Mouse (Mus musculus) left cerebral cortex, postnatal 10 days (tissue): Measurements from ENCODE around the gene Mllt6. TPM values are rescaled to one million over a fixed set of nuclear protein-coding genes. Genes with fewer than 3 reads are reported as not detected.

Experiments
- DNase-seq, 2 experiments: peaks; one replicate each; pipeline ENCODE4 v3.0.0; 2021 to 2022; ENCODE audit warnings: low spot score in 2 of 2, mixed read lengths in 1 of 2; ENCODE audit errors: extremely low spot score in 1 of 2
- intact Hi-C: fragments of 180-260 bp; cut with DNase I; formaldehyde crosslinking; loops from one replicate; pipeline ENCODE4 v1.15.1; 2025
- total RNA-seq, 2 experiments: library from RNA; stranded (reverse); gene quantifications; 2 replicates each; pipeline ENCODE4 v1.2.3; 2021

Mllt6 gene
- total RNA-seq, 2 experiments from 2014 or later = 66.9 to 71.6 TPM

- intact Hi-C loops = loop anchor here (5.0 kb wide), 1 partner anchor 34 kb away; no protein-coding TSS in a partner anchor
- peak in 1 of 2 experiments; percentile 61 for DNase-seq
Measured at GRCm38 (mm10) chr11:97663528-97664338, 519 bp downstream of the Mllt6 start.

DNA sequence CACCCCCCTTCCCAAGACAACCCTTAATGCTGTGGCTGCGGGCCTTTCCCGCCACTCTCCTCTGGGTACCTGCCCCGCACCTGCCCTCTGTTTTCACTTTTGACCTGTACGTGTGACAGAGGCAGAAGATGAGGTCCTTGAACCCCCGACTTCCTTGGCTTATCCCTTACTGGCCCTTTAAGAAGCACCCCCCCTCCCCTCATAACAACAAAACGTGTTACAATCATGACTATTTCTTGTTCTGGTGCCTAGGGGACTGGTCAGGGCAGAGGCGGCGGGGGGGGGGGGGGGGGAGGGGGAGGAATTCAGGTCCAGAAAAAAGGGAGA is 1.1 kb downstream of the Mllt6 start:
- intact Hi-C loops = loop anchor here (5.0 kb wide), 1 partner anchor 33 kb away; no protein-coding TSS in a partner anchor
- DNase-seq = no peak

DNA sequence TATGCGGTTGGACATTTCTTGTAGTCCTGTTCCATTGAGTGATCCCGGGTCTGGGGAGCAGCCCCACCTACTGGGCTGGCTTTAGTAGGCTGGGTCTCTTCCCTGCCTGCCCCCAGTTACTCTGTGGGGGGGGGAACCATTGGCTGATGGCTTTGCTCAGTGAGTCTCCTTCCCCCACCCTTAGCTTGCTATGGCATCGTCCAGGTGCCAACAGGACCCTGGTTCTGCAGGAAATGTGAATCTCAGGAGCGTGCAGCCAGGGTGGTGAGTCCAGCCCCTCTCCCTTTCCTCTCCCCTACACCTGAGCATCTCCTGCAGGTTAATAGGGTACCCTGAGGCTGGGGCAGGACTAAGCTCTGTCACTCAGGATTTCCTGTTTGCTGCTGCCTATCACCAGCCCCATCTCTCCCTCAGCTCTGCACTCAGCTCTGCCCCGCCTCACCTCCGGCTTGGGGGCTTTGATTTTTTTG is 1.6 kb downstream of the Mllt6 start:
- DNase-seq = no peak
- intact Hi-C loops = loop anchor here (5.0 kb wide), 1 partner anchor 32 kb away; no protein-coding TSS in a partner anchor

DNA sequence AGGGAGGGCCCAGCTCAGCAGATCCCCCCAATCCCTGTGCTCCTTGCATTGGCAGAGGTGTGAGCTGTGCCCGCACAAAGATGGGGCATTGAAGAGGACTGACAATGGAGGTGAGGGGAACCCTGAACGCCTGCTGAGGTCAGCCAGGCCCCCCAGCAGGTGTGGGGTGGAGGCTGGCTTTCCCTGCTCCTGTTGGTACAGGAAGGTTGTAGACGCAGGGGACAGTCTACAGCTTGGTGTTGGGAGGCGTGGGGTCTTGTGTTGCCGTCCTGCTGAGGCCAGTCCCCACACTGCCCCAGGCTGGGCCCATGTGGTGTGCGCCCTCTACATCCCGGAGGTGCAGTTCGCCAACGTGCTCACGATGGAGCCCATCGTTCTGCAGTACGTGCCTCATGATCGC is 2.2 kb downstream of the Mllt6 start:
- no peak for DNase-seq
- intact Hi-C loops = no loop called here

- intact Hi-C loops = no loop called here
- no peak for DNase-seq
Measured at GRCm38 (mm10) chr11:97666221-97666620, 3.0 kb downstream of the Mllt6 start.

- intact Hi-C loops = no loop called here
- DNase-seq = no peak
Measured at GRCm38 (mm10) chr11:97666794-97667193, 3.6 kb downstream of the Mllt6 start.

- intact Hi-C loops = no loop called here
Measured at GRCm38 (mm10) chr11:97668160-97668559, 4.9 kb downstream of the Mllt6 start.

DNA sequence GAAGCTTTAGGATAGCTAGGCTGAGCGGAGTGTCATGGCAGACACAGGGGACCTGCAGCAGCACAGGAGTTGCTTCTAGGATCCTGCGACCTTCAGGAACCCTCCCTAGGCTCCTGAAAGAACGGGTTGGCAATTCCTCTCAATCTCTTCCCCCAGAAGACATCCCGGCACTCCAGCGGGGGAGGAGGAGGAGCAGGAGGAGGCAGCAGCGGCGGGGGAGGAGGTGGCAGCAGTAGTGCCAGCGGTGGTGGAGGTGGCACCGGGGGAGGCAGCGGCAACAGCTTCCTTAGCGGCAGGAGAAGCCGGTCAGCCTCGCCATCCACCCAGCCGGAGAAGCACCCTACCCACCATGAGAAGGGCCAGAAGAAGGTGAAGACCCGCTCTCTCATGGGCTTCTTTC is 6.1 kb downstream of the Mllt6 start:
- intact Hi-C loops = no loop called here
- DNase-seq = peak in 1 of 2 experiments; percentile 47

More at GRCm38 (mm10) chr11:97668160-97668559, 4.9 kb downstream of the Mllt6 start:
- DNase-seq = no peak

GRCm38 (mm10) chr11:97669829-97670228 is 6.6 kb downstream of the Mllt6 start:
- DNase-seq = peak in 1 of 2 experiments; percentile 78
- intact Hi-C loops = no loop called here

- intact Hi-C loops = no loop called here
- DNase-seq = no peak
Measured at GRCm38 (mm10) chr11:97670234-97671176, 7.3 kb downstream of the Mllt6 start.

DNA sequence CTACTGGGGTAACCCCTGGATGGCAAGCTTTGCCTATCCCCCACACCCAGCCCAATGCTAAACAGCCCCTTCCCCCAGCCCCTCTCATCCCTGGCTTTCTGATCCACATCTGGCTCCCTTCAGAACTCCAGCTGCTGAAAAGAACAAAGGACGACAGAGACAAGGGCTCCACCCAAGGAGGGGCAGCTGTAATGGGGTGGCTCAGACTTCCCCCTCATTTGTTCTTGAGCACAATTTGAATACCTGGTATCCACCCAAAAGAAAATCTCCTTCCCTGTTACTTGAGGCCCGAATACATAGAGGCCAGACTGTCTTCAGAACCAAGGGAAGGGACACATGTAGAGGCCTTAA is 7.9 kb downstream of the Mllt6 start:
- no peak for DNase-seq
- intact Hi-C loops = no loop called here

DNA sequence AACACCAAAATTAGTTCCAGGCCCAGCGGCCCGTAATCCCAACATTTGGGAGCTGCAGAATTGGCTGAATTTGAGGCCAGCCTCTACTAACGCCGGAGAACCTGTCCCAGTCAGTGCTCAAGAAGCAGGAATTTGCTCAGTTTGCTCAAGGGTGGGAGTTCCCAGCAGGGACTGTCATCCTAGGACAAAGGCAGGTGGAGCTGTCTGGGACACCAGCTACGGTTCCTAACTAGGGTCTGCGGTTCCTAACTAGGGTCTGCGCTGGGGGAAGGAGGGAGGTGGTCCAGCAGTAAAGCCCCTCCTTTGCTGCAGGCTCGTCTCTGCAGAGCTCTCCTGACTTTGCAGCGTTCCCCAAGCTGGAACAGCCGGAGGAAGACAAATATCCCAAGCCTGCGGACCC is 9.9 kb downstream of the Mllt6 start:
- intact Hi-C loops = no loop called here
- DNase-seq = no peak

GRCm38 (mm10) chr11:97676050-97676754 is 13.0 kb downstream of the Mllt6 start:
- intact Hi-C loops = no loop called here
- peak in 1 of 2 experiments; percentile 18 for DNase-seq

GRCm38 (mm10) chr11:97677381-97677780 is 14.2 kb downstream of the Mllt6 start:
- no peak for DNase-seq
- intact Hi-C loops = no loop called here

GRCm38 (mm10) chr11:97677842-97678241 is 14.6 kb downstream of the Mllt6 start:
- intact Hi-C loops = no loop called here
- DNase-seq = no peak

DNA sequence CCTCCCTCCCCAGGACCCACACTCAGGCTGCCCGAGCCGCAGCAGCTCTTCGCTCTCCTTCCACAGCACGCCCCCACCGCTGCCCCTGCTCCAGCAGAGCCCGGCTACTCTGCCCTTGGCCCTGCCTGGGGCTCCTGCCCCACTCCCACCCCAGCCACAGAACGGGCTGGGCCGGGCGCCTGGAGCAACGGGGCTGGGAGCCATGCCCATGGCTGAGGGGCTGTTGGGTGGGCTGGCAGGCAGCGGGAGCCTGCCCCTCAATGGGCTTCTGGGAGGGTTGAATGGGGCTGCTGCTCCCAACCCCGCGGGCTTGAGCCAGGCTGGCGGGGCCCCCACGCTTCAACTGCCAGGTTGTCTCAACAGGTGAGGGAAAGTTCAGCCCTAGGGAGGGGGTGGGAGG is 15.1 kb downstream of the Mllt6 start:
- intact Hi-C loops = no loop called here
- DNase-seq = no peak

DNA sequence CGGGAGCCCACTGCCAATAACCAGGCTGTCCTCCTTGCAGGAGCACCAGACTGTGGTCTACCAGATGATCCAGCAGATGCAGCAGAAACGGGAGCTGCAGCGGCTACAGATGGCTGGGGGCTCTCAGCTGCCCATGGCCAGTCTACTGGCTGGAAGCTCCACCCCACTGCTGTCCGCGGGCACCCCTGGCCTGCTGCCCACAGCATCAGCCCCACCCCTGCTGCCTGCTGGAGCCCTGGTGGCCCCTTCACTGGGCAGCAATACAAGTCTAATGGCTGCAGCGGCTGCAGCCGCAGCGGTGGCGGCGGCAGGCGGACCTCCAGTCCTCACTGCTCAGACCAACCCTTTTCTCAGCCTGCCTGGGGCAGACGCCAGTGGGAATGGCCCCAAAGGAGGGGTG is 17.2 kb downstream of the Mllt6 start:
- DNase-seq = peak in 1 of 2 experiments; percentile 62
- intact Hi-C loops = no loop called here

DNA sequence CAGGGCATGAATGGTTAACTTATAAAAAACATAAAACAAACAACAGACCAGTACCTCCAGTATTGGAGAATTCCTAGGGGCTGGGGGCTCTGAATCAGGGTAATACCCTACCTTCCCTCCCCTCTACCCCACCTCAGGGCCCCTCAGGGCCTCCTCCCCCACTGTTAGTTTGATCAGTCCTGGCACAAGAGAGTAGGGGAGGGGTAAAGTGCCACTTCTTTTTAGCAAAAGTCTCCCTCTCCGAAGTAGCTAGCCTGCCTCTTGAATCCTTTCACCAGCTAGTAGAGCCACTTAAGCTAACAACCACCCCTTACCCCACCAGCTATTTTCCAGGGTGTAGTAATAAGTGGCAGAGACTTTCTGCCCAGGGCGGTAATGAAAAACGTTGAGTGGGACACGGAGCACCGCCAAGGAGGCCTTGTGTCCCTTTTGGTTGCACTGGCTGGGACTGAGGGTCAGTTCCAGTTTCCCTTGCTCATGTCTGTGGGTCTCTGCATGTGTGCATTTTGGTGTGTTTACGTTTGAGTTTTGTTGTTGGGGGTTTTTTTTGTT is 19.4 kb downstream of the Mllt6 start:
- intact Hi-C loops = no loop called here
- DNase-seq = no peak
